Mouse (Mus musculus) layer of hippocampus, adult 9-11 months (tissue): ENCODE measurements at regions not wholly inside any gene's neighbourhood (a gene's known extent, or its start where the extent isn't known, plus 50 kb on each side); places are given as distances from the start of the nearest gene placed in this dataset.
A peak's percentile ranks its signal among the peaks of the same experiment; 100 is the strongest.

Experiments used
- DNase-seq: peaks from one replicate; pipeline ENCODE4 v3.0.0; 2022

- DNase-seq, result no peak
Observed at GRCm38 (mm10) chr4:127862875-127863274, 107.9 kb downstream of the CK137956 start.

GRCm38 (mm10) chr4:127861319-127862117 lies 109.2 kb downstream of the CK137956 start:
- DNase-seq, result peak; percentile 74

GRCm38 (mm10) chr4:127860271-127860670 lies 110.5 kb downstream of the CK137956 start:
- no peak for DNase-seq

- no peak for DNase-seq
Observed at GRCm38 (mm10) chr4:127859505-127859904, 111.2 kb downstream of the CK137956 start.

- no peak for DNase-seq
Observed at GRCm38 (mm10) chr4:127858566-127858965, 112.2 kb downstream of the CK137956 start.

- DNase-seq, result no peak
Observed at GRCm38 (mm10) chr4:127855836-127856235, 114.9 kb downstream of the CK137956 start.

- no peak for DNase-seq
Observed at GRCm38 (mm10) chr4:127854776-127855409, 115.9 kb downstream of the CK137956 start.

- no peak for DNase-seq
Observed at GRCm38 (mm10) chr4:127849306-127849705, 121.4 kb downstream of the CK137956 start.

GRCm38 (mm10) chr4:127846321-127846720 lies 124.4 kb downstream of the CK137956 start:
- no peak for DNase-seq

GRCm38 (mm10) chr4:127843421-127843820 lies 127.3 kb downstream of the CK137956 start:
- DNase-seq, result no peak

GRCm38 (mm10) chr4:127833668-127834067 lies 137.1 kb downstream of the CK137956 start:
- peak; percentile 20 for DNase-seq

- no peak for DNase-seq
Observed at GRCm38 (mm10) chr4:127826988-127827387, 143.8 kb downstream of the CK137956 start.

- DNase-seq, result no peak
Observed at GRCm38 (mm10) chr4:127819501-127819900, 151.2 kb downstream of the CK137956 start.

- no peak for DNase-seq
Observed at GRCm38 (mm10) chr4:127819009-127819408, 151.7 kb downstream of the CK137956 start.

- no peak for DNase-seq
Observed at GRCm38 (mm10) chr4:127814631-127815030, 156.1 kb downstream of the CK137956 start.

- DNase-seq, result no peak
Observed at GRCm38 (mm10) chr4:127812047-127812545, 158.7 kb downstream of the CK137956 start.

GRCm38 (mm10) chr4:127810899-127811510 lies 159.7 kb downstream of the CK137956 start:
- peak; percentile 36 for DNase-seq

GRCm38 (mm10) chr4:127809006-127809405 lies 161.7 kb downstream of the CK137956 start:
- no peak for DNase-seq

- DNase-seq, result peak; percentile 12
Observed at GRCm38 (mm10) chr4:127789206-127789605, 181.5 kb downstream of the CK137956 start.

- DNase-seq, result no peak
Observed at GRCm38 (mm10) chr4:127785786-127786185, 185.0 kb downstream of the CK137956 start.

- DNase-seq, result no peak
Observed at GRCm38 (mm10) chr4:127771966-127772500, 198.7 kb downstream of the CK137956 start.

- DNase-seq, result peak; percentile 62
Observed at GRCm38 (mm10) chr4:127763736-127764135, 207.0 kb downstream of the CK137956 start.

- no peak for DNase-seq
Observed at GRCm38 (mm10) chr4:127758961-127759360, 211.8 kb downstream of the CK137956 start.
